Mouse (Mus musculus): ENCODE data around the gene Golga7b. TPM values are rescaled to one million over a fixed set of nuclear protein-coding genes. Genes with fewer than 3 reads are reported as not detected.

The Golga7b gene
- polyA plus RNA-seq, 1 experiment, result not detected

DNA sequence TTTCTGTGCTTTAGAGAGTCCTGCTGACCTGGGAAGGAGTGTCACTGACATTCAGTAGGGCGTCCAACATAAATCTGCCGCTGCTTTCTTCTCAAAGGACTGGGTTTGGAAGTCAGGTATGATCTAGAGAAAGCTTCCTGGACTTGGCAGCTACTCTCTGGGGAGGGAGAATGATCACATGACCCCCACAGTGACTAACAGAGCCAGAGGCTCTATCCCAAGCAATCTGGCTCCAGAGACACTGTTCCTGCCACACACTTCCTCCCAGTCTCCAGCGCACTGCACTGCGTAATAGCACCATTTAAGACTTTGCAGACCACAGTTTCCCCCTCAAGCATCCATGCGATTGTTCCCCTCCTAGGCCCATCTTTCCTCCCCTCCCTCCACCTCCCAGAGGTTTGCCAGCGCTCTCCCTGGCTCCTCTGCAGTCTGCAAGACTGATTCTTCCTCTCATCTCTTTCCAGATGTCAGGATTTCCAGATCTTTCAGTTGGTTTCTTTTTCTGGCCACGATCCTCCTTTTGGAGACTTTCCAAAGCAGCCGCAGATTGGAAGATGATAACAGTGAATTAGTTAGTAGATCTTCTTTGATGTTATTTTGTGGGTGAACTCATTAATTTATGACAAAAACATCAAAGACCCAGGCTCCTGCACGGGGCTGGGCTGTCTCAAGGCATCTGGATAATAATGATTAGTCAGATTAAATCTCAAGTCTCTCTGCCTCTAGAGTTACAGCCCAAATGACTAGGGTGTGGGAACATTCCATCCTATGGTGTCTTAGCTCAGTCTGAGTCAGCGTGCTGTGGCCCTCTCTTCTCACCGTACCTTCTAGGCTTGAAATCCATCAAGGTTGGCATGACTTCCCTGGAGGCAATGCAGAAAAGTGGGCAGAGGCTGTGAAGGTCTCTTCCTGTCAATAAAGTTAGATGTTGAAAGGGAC, 2.9 kb downstream of the Golga7b start:
- 0 out of 2 replicates have a peak, but pooled peaks cover under 1% of the 10 kb centered on the region for H3K27me3 ChIP-seq (ENCODE audit: control insufficient read depth, insufficient read depth, low read length)
- no peak overlapping the region for H3K27ac ChIP-seq (ENCODE audit: insufficient read depth, low read length)
- no peaks in the 10 kb centered on the region for H3K36me3 ChIP-seq (ENCODE audit: control insufficient read depth, insufficient read depth, low read length)
- TF ChIP-seq CTCF (IDR thresholded peaks at IDR 0.05; ENCODE audit: extremely low read depth, insufficient read depth, insufficient read length, insufficient replicate concordance), result no peak
- TF ChIP-seq POLR2A (IDR thresholded peaks at IDR 0.05; ENCODE audit: low read depth, low read length), result no peak
- WGBS, result 62% methylated on average over 11 of the region's 11 CpGs
- no peaks in the 10 kb centered on the region for H3K4me1 ChIP-seq (ENCODE audit: control insufficient read depth, insufficient read depth, insufficient read length)
- no peak for DNase-seq (ENCODE audit: low read depth in 1 of 2, low spot score in 2 of 2)
- no peak overlapping the region for H3K4me3 ChIP-seq (ENCODE audit: extremely low read depth, insufficient read depth, insufficient read length)

DNA sequence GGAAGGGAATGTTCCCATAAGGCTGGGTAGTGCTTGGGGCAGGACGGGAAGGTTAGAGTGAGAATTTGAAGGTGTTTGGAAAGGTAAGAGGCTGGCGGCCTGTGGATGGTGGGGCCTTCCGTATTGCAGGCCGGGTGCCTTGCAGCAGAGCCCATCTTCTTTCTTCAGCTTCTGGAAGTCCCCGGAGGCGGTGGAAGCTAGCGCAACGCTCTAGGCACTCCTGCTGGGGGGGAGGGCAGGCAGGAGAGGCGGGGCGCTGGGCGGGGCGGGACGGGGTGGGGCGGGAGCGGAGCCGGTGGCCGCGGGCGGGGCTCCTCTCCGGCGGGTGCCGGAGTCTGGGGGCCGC, 8.0 kb downstream of the Golga7b start:
- Histone ChIP-seq H3K36me3 (ENCODE audit: control insufficient read depth, insufficient read depth, low read length) (no peaks in the 10 kb centered on the region), H3K27ac (ENCODE audit: insufficient read depth, low read length) (no peak overlapping the region), H3K4me1 (ENCODE audit: control insufficient read depth, insufficient read depth, insufficient read length) (peaks cover 2% of the 10 kb centered on the region; the same call in 1 of the 2 replicates), H3K27me3 (ENCODE audit: control insufficient read depth, insufficient read depth, low read length) (peaks cover 6% of the 10 kb centered on the region), H3K4me3 (ENCODE audit: extremely low read depth, insufficient read depth, insufficient read length) (no peak overlapping the region)
- no peak for TF ChIP-seq CTCF (IDR thresholded peaks at IDR 0.05; ENCODE audit: extremely low read depth, insufficient read depth, insufficient read length, insufficient replicate concordance)
- DNase-seq (ENCODE audit: low read depth in 1 of 2, low spot score in 2 of 2), result no peak
- WGBS, result 9% methylated on average over 12 of the region's 23 CpGs

DNA sequence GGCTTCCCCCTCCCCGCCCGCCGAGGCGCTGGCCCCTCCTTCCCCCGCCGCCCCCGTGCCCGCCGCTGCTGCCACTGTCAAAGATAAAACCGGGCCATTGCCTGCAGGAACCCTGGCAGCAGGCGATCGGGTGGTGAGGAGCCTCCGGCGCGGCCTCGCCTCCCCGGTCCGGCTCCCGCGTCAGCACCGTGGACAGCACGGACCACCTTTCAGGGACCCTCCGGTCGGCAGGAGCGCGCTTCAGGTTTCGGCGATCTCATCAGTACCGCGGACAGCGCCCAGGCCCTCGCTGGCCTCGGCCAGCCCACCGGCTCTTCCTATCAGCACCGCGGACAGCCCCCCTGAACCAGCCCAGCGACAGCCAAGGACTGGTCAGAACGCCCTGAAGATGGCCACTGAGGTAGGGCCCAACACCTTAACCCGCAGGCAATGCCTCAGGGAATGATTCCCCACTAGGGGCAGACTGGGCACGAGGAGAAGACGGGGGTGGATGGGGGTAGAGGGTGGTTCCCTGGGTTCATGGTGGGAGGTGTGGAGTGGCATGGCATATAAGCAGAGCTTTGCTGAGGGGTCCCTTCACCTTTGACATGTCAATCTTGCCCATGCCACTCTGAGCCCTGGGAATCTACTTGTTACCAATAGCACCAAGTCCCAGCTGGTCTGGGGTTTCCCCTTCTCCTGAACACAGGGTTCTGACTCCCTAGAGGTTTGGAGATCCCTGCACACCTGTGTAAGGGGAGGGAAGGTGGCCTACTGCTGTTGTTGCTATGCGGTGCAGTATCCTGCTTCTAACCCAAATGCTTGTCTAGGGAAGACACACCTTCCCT, 8.6 kb downstream of the Golga7b start:
- Histone ChIP-seq H3K36me3 (ENCODE audit: control insufficient read depth, insufficient read depth, low read length) (no peaks in the 10 kb centered on the region), H3K27ac (ENCODE audit: insufficient read depth, low read length) (no peak overlapping the region), H3K4me3 (ENCODE audit: extremely low read depth, insufficient read depth, insufficient read length) (no peak overlapping the region; the same call in 1 of the 2 replicates), H3K4me1 (ENCODE audit: control insufficient read depth, insufficient read depth, insufficient read length) (peaks cover 2% of the 10 kb centered on the region; the same call in 1 of the 2 replicates), H3K27me3 (ENCODE audit: control insufficient read depth, insufficient read depth, low read length) (peaks cover 6% of the 10 kb centered on the region)
- TF ChIP-seq CTCF (IDR thresholded peaks at IDR 0.05; ENCODE audit: extremely low read depth, insufficient read depth, insufficient read length, insufficient replicate concordance), result no peak
- no peak for TF ChIP-seq POLR2A (IDR thresholded peaks at IDR 0.05; ENCODE audit: low read depth, low read length)
- DNase-seq (ENCODE audit: low read depth in 1 of 2, low spot score in 2 of 2), result no peak
- WGBS, result 5% methylated on average over 38 of the region's 42 CpGs

DNA sequence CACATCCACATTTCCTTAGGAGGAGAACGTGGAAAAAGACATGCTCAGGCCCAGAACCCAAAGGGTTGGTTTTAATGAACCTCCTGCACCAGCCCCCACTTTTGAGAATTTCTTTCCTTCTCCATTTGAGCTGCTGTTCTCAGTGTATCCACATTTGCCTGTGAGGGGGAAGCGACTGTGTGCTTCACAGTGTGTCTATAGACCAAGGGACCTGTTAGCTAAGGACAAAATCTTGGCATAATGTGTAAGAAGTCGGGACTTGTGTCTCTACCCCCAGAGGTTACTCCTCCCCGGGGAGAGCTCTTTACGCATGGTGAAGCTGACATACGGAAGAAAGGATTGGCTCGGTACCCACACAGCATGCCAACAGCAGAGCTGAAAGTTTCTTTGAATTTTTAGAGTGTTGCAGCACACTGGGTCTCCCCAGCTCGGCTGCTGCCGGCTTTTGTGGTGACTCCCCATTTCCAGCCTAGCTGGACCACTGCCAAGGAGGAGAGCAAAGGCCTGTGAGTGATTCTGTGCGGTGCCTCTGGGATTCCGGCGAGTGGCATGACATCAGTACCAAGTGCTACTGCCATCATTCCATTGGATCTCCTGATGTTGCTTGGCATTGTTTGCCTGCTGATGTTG, 9.4 kb downstream of the Golga7b start:
- H3K27ac ChIP-seq (ENCODE audit: insufficient read depth, low read length), result no peak overlapping the region
- peaks cover 6% of the 10 kb centered on the region for H3K27me3 ChIP-seq (ENCODE audit: control insufficient read depth, insufficient read depth, low read length)
- 80% methylated on average over 12 of the region's 12 CpGs for WGBS
- no peak for TF ChIP-seq POLR2A (IDR thresholded peaks at IDR 0.05; ENCODE audit: low read depth, low read length)
- no peak for TF ChIP-seq CTCF (IDR thresholded peaks at IDR 0.05; ENCODE audit: extremely low read depth, insufficient read depth, insufficient read length, insufficient replicate concordance)
- H3K36me3 ChIP-seq (ENCODE audit: control insufficient read depth, insufficient read depth, low read length), result no peaks in the 10 kb centered on the region
- no peak overlapping the region for H3K4me3 ChIP-seq (ENCODE audit: extremely low read depth, insufficient read depth, insufficient read length)
- peaks cover 2% of the 10 kb centered on the region; the same call in 1 of the 2 replicates for H3K4me1 ChIP-seq (ENCODE audit: control insufficient read depth, insufficient read depth, insufficient read length)
- no peak for DNase-seq (ENCODE audit: low read depth in 1 of 2, low spot score in 2 of 2)

DNA sequence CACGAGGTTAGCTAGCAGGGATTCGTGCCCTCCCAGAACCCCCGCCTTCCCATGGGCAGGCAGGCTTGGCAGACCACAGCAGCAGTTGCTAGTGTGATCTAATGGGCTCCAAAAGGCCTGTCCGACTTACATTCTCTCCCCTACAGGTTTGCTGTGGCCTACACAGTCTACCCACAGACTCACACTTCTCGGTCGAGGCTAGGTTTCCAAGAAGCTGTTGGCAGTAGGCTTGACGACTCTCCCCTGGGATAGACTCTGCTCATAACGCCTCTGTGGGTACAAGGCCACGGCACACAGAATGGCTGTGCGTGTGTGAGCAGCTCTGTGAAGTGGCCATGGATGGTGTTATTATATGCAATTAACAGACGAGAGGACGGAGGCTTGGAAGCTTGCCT, 9.9 kb downstream of the Golga7b start:
- H3K36me3 ChIP-seq (ENCODE audit: control insufficient read depth, insufficient read depth, low read length), result no peaks in the 10 kb centered on the region
- H3K4me3 ChIP-seq (ENCODE audit: extremely low read depth, insufficient read depth, insufficient read length), result no peak overlapping the region
- H3K27ac ChIP-seq (ENCODE audit: insufficient read depth, low read length), result no peak overlapping the region
- WGBS, result 89% methylated on average over 12 of the region's 12 CpGs
- peaks cover 2% of the 10 kb centered on the region; the same call in 1 of the 2 replicates for H3K4me1 ChIP-seq (ENCODE audit: control insufficient read depth, insufficient read depth, insufficient read length)
- DNase-seq (ENCODE audit: low read depth in 1 of 2, low spot score in 2 of 2), result no peak
- TF ChIP-seq POLR2A (IDR thresholded peaks at IDR 0.05; ENCODE audit: low read depth, low read length), result no peak
- no peak for TF ChIP-seq CTCF (IDR thresholded peaks at IDR 0.05; ENCODE audit: extremely low read depth, insufficient read depth, insufficient read length, insufficient replicate concordance)
- peaks cover 6% of the 10 kb centered on the region for H3K27me3 ChIP-seq (ENCODE audit: control insufficient read depth, insufficient read depth, low read length)

DNA sequence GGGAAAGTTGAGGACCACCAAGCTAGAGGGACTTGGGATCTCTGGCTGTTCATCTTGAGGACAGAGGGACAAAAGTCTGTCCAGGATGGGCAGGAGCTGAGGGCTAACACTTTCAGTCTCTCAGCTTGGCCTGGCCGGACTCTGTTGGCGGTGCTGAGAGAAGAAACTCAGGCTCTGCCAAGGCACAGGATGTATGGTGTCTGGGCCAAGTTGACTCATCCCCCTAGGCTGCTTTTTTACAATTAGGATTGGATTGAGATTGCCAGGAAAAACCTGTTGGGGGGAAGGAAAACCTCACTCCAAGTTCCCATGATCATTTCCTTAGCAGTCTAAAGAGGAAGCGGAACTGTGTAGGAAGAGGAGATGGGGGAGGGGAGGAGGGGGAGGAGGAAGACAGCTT, 10.7 kb downstream of the Golga7b start:
- no peak for DNase-seq (ENCODE audit: low read depth in 1 of 2, low spot score in 2 of 2)
- TF ChIP-seq CTCF (IDR thresholded peaks at IDR 0.05; ENCODE audit: extremely low read depth, insufficient read depth, insufficient read length, insufficient replicate concordance) (no peak), POLR2A (IDR thresholded peaks at IDR 0.05; ENCODE audit: low read depth, low read length) (no peak)
- H3K27ac ChIP-seq (ENCODE audit: insufficient read depth, low read length), result no peak overlapping the region
- WGBS, result 38% methylated on average over 3 of the region's 3 CpGs
- peaks cover 2% of the 10 kb centered on the region; the same call in 1 of the 2 replicates for H3K4me1 ChIP-seq (ENCODE audit: control insufficient read depth, insufficient read depth, insufficient read length)
- no peaks in the 10 kb centered on the region for H3K36me3 ChIP-seq (ENCODE audit: control insufficient read depth, insufficient read depth, low read length)
- H3K27me3 ChIP-seq (ENCODE audit: control insufficient read depth, insufficient read depth, low read length), result peaks cover 6% of the 10 kb centered on the region
- no peak overlapping the region for H3K4me3 ChIP-seq (ENCODE audit: extremely low read depth, insufficient read depth, insufficient read length)
